Mouse (Mus musculus): Measurements from ENCODE around the gene Bicra. TPM values are rescaled to one million over a fixed set of nuclear protein-coding genes. Genes with fewer than 3 reads are reported as not detected.

The Bicra gene
- polyA plus RNA-seq, 1 experiment = 35.5 TPM

DNA sequence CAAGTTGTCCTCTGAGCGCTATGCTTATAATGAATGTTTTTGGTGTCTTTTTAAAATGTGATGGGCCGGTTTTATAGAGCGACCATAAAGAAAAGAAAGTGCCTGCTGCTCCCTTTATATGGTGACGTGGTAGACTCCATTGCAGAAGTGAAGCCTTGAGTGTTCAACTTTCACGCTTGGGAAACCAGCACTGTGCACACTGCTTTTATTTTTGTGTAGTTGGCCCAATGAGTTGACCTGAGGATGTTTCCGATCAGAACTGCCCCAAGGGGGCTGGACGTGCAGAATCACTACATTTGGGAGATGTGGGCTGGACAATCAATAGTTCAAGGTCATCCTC lies 1.8 kb upstream of the Bicra start:
- peak overlapping the region; percentile 93 for H3K27ac ChIP-seq (ENCODE audit: insufficient read depth, low read depth, low read length)
- no peak for TF ChIP-seq POLR2A (IDR thresholded peaks at IDR 0.05; ENCODE audit: borderline replicate concordance, low read depth, low read length)
- TF ChIP-seq CTCF (IDR thresholded peaks at IDR 0.05; ENCODE audit: low read depth, low read length) = no peak
- peak overlapping the region; percentile 88 for H3K4me3 ChIP-seq (ENCODE audit: insufficient read depth, low read length)
- peaks cover 36% of the 10 kb centered on the region for H3K4me1 ChIP-seq (ENCODE audit: control insufficient read depth, insufficient read depth, low read length)

DNA sequence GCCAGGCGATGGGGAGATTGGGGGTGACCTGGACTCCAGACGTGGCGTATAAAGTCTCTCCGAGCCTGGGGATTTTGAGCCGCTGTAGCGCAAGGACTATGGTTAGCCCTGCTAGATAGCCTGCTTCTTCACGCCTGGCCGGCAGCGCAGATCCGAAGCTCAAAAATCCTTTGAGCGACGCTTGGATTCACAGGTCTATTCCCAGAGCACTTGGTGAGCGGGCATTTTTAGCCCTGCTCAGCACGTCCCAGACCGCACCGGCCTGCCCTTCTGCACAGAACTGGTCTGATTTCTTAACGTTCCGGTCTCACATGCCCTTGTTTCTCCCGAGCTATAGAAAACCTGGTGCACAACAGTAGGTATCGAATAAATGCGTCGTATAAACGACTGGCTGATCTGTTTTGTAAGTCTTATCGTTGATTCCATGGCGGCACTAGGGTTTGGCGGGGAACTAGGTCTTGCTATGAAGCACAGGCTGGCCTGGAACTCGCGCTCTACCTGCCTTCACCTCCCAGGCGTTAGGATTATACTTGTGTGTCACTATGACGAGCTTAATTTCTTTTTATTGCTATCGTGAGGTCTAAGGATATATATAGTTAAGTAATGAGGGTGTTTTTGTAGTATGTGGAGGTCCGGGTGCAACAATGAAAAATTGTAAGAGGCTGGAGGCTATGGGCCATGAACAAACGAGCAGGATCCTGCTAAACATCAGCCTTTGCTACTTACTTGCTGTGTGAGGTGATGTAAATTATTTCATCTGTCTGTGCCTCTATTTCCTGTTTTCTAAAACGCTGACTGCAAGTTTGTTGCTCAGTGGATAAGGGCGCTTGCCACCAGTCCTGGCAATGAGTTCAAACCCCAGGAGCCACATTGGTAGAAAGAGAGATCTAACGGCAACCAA lies 1.2 kb upstream of the Bicra start:
- H3K4me1 ChIP-seq (ENCODE audit: control insufficient read depth, insufficient read depth, low read length) = peaks cover 37% of the 10 kb centered on the region
- peak overlapping the region; percentile 93 for H3K27ac ChIP-seq (ENCODE audit: insufficient read depth, low read depth, low read length)
- H3K4me3 ChIP-seq (ENCODE audit: insufficient read depth, low read length) = peak overlapping the region; percentile 88
- TF ChIP-seq CTCF (IDR thresholded peaks at IDR 0.05; ENCODE audit: low read depth, low read length) (no peak), POLR2A (IDR thresholded peaks at IDR 0.05; ENCODE audit: borderline replicate concordance, low read depth, low read length) (no peak)

DNA sequence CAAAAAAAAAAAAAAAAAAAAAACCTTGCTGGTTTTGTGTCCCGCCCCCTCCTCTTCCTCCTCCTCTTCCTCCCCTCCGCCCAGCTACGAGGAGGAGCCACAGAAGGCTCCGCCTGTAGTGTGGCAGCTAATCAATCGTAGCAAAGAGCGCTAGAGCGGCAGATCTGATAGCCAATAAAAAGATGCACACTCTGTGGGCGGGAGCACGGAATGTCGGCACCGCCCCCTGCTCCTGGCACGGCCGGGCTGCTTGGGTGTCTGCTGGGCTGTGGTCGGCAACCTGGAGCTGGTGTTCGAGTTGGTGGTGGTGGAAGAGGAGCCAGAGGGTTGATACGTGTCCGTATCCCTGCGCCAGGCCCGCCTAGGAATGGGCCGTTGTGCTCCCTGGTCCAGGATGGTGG lies 443 bp upstream of the Bicra start:
- no peak; the same call in 1 of the 2 replicates for TF ChIP-seq POLR2A (IDR thresholded peaks at IDR 0.05; ENCODE audit: borderline replicate concordance, low read depth, low read length)
- no peak for TF ChIP-seq CTCF (IDR thresholded peaks at IDR 0.05; ENCODE audit: low read depth, low read length)
- Histone ChIP-seq H3K4me1 (ENCODE audit: control insufficient read depth, insufficient read depth, low read length) (peaks cover 38% of the 10 kb centered on the region), H3K4me3 (ENCODE audit: insufficient read depth, low read length) (peak overlapping the region; percentile 88), H3K27ac (ENCODE audit: insufficient read depth, low read depth, low read length) (peak overlapping the region; percentile 93)

DNA sequence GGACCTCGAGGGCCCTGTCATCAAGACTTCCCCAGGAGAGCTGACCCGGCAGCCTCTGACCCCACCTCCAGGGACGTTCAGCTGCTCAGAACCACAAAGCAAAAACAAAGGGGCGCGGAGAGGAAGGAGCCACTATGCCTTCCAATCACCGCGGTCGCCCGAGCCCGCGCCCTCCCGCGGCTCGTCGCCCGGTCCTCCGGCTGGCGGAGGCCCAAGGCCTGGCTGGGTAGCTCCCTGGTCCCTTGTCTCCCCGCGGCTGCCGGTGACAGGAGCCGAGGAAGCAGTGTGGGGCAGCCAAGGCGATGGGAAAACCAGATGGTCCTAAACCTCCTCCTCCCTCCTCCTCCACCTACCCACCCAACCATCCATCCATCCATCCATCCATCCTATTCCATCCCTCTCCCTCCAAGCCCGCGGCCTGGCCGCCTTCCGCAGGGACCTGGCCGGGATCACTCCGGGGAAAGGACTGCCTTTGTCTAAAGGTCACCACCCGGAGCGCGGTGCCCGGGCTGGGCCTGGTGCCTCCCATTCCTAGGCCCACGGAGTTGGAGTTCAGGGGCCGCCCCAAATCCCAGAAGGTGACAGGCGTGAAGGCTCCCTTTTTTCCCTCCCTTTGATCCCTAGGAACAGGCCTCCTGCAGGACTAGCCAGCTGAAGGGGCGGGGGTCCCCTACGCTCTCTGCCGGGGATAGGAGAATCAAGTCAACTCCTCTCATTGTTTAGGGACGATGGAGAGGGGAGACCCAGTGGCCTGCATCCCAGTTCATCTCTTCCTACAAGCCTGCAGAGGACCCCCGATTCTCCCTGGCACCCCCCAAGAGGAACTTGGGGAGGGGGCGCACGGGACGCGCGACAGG lies 1.0 kb downstream of the Bicra start:
- Histone ChIP-seq H3K4me3 (ENCODE audit: insufficient read depth, low read length) (peak overlapping the region; percentile 63), H3K4me1 (ENCODE audit: control insufficient read depth, insufficient read depth, low read length) (peaks cover 50% of the 10 kb centered on the region), H3K27ac (ENCODE audit: insufficient read depth, low read depth, low read length) (peak overlapping the region; percentile 89)
- no peak for TF ChIP-seq CTCF (IDR thresholded peaks at IDR 0.05; ENCODE audit: low read depth, low read length)
- TF ChIP-seq POLR2A (IDR thresholded peaks at IDR 0.05; ENCODE audit: borderline replicate concordance, low read depth, low read length) = no peak

DNA sequence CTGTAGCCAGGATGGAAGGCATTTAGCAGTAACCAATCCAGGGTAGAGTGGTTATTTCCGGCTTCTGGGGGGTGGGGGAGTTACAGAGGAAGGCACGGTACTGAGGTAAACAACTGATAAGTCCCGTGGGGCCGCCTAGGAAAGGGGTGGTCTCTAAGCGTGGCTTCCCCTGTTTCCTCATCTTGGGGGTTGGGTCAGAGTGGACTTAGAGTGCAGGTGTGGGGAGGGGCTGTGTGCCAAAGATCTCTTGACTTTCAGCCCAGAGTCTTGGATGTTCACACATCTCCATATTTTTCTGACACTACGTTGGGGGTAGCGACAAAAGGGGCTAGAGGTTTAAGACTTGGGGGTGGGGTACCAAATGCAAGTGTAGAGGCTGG lies 1.6 kb downstream of the Bicra start:
- H3K4me1 ChIP-seq (ENCODE audit: control insufficient read depth, insufficient read depth, low read length) = peaks cover 50% of the 10 kb centered on the region
- H3K4me3 ChIP-seq (ENCODE audit: insufficient read depth, low read length) = peak overlapping the region; percentile 63
- TF ChIP-seq CTCF (IDR thresholded peaks at IDR 0.05; ENCODE audit: low read depth, low read length) (no peak), POLR2A (IDR thresholded peaks at IDR 0.05; ENCODE audit: borderline replicate concordance, low read depth, low read length) (no peak)
- H3K27ac ChIP-seq (ENCODE audit: insufficient read depth, low read depth, low read length) = peak overlapping the region; percentile 89

DNA sequence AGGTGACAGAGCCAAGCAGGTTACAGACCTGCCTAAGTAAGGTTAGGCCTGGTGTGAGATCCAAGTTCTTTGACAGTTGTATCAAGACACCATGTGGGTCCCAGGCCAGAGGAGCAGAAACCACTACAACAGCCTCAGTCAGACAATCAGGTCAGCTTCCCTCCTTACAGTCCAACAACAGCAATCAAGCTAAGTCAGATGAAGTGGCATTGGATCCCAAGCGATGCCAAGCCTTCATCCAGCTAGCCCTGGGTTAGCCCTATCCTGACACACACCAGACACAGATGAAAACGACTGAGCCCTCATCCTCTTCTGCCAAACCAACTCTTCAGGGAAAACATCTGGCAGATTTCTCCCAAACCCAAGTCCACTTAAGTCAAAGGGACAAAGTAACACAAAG lies 2.2 kb downstream of the Bicra start:
- H3K27ac ChIP-seq (ENCODE audit: insufficient read depth, low read depth, low read length) = peak overlapping the region; percentile 89
- TF ChIP-seq POLR2A (IDR thresholded peaks at IDR 0.05; ENCODE audit: borderline replicate concordance, low read depth, low read length) (no peak), CTCF (IDR thresholded peaks at IDR 0.05; ENCODE audit: low read depth, low read length) (no peak)
- peaks cover 50% of the 10 kb centered on the region for H3K4me1 ChIP-seq (ENCODE audit: control insufficient read depth, insufficient read depth, low read length)
- H3K4me3 ChIP-seq (ENCODE audit: insufficient read depth, low read length) = peak overlapping the region; percentile 63

DNA sequence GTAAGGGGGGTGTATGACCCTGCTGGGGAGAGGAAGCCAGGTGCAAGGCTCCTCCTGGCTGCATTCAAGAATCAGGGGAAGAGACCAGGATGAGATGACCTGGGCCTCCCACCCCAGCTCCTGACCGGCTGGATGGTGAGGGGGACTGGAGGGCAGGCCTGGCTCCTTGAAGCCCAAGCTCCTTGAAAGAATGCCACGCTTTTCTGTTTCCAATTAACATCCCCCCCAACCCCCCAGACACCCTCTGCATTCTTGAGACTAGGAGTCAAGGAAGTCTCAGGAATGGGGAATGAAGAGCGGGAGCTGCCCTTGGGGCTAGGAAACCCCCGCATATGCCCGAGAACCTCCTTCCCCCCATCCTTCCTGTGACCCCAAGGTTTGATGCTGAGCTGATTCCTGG lies 3.2 kb downstream of the Bicra start:
- H3K4me1 ChIP-seq (ENCODE audit: control insufficient read depth, insufficient read depth, low read length) = peaks cover 47% of the 10 kb centered on the region
- no peak overlapping the region for H3K4me3 ChIP-seq (ENCODE audit: insufficient read depth, low read length)
- H3K27ac ChIP-seq (ENCODE audit: insufficient read depth, low read depth, low read length) = peak overlapping the region; percentile 89
- TF ChIP-seq CTCF (IDR thresholded peaks at IDR 0.05; ENCODE audit: low read depth, low read length) = no peak
- TF ChIP-seq POLR2A (IDR thresholded peaks at IDR 0.05; ENCODE audit: borderline replicate concordance, low read depth, low read length) = no peak

DNA sequence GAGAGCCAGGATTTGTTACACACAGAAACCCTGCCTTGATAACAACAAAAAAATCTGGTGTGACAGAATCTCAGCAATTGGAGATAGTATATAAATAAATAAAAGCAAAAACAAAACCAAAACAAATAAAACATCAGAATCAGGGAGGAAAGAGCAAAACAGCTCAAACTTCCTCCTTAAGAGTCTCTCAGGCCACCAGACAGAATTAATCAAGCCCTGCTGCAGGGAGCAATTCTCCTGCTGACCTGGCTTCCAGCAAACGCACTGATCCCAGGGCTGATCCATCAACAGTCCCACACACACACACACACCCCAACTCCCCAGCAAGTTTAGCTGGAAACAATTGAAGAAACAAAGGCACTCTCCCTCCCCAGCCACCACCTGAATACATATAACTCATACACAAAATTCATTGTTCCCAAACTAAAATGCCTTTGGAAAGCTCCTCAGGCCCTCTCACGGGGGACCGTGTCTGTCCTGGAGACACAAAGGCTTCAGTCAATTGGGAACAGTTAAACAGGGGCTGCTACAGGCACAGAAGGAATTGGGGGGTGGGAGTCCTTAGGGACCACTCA lies 3.8 kb downstream of the Bicra start:
- peak overlapping the region; percentile 89 for H3K27ac ChIP-seq (ENCODE audit: insufficient read depth, low read depth, low read length)
- H3K4me1 ChIP-seq (ENCODE audit: control insufficient read depth, insufficient read depth, low read length) = peaks cover 46% of the 10 kb centered on the region
- peak overlapping the region; percentile 55 for H3K4me3 ChIP-seq (ENCODE audit: insufficient read depth, low read length)
- TF ChIP-seq CTCF (IDR thresholded peaks at IDR 0.05; ENCODE audit: low read depth, low read length) (no peak), POLR2A (IDR thresholded peaks at IDR 0.05; ENCODE audit: borderline replicate concordance, low read depth, low read length) (no peak)

DNA sequence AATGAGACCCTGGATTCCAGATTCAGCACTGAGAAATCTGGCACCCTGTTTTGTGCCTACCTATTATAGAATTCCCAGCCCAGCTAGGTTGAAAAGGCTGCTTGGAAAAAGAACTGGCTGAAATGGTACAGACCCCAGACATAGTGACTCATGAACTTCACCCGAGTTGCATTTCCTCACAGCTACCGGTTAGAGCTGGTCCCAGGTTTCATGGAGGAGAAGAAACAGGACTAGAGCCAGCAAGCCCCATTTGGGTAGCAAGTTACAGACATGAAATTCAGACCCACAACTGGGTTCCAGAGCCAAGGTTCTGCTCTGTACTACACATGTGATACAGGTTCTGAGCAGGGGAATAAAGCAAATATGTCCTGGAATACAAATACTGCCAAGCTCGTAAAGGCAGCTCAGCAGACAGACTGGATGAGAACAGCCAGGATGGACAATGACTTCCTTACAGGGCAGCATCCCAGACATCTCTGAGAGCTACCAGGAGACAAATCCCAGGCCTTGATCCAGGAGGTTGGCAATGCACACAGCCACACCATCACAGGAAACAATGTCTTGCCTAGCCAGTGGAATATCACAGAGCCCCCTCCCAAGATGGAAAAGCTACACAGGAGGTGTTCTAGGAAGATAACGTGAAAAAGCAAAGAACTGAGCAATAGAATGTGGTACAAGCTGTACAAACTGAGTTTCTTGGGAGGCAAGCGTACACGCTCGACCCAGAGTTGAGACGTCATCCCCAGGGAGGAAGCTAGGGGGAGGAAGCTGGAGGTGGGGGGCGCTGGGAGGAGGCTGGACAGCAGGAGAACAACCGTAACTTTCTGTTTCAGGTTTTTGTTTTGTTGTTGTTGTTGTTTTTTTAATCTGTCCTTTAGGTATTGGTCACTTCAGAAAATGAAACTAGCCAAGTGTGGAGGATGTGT lies 4.6 kb downstream of the Bicra start:
- peak overlapping the region; percentile 89 for H3K27ac ChIP-seq (ENCODE audit: insufficient read depth, low read depth, low read length)

More for the DNA sequence above, 4.6 kb downstream of the Bicra start:
- peaks cover 46% of the 10 kb centered on the region for H3K4me1 ChIP-seq (ENCODE audit: control insufficient read depth, insufficient read depth, low read length)
- TF ChIP-seq CTCF (IDR thresholded peaks at IDR 0.05; ENCODE audit: low read depth, low read length) = no peak
- no peak for TF ChIP-seq POLR2A (IDR thresholded peaks at IDR 0.05; ENCODE audit: borderline replicate concordance, low read depth, low read length)
- H3K4me3 ChIP-seq (ENCODE audit: insufficient read depth, low read length) = peak overlapping the region; percentile 55
